Mouse (Mus musculus): ENCODE measurements at regions not wholly inside any gene's neighbourhood (a gene's known extent, or its start where the extent isn't known, plus 50 kb on each side); places are given as distances from the start of the nearest gene placed in this dataset.

DNA sequence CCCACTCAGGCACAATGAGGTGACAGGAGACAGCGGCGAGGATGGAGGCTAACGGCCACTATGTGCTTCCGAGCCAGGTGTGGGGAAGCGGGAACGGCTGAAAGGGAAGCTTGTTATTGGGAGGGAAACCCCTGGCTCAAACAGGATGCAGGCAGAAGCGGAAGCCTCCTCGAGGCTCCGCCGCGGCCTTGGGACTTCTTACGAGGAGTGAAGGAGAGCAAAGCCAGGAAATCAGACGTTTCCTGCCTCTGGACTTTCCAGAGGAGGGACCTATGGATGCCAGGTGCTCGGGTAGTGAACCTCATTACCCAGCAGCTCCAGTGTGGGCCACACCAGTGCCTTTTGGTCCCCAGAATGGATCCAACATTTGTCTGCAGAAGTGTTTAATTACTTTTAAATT is 449.6 kb downstream of the Med13l start:
- Histone ChIP-seq H3K27me3 (replicated peaks; ENCODE audit: control insufficient read depth, insufficient read depth, low read length) (0 out of 2 replicates have a peak, but pooled peaks cover 3% of the 10 kb centered on the region), H3K9me3 (replicated peaks; ENCODE audit: control insufficient read depth, low read length) (no peaks in the 10 kb centered on the region), H3K9ac (ENCODE audit: low read length) (no peak overlapping the region), H3K4me3 (ENCODE audit: low read depth, low read length) (no peak overlapping the region), H3K27ac (ENCODE audit: low read depth, low read length) (no peak overlapping the region), H3K4me1 (ENCODE audit: control insufficient read depth, insufficient read depth, low read length) (peaks cover 10% of the 10 kb centered on the region; the same call in 1 of the 2 replicates), H3K36me3 (ENCODE audit: control insufficient read depth, insufficient read depth, low read length) (no peaks in the 10 kb centered on the region), H3K4me2 (ENCODE audit: low read length) (no peak overlapping the region)
- ATAC-seq (no peak), DNase-seq (ENCODE audit: low spot score) (no peak)
- 83% methylated on average over 14 of the region's 14 CpGs for WGBS

DNA sequence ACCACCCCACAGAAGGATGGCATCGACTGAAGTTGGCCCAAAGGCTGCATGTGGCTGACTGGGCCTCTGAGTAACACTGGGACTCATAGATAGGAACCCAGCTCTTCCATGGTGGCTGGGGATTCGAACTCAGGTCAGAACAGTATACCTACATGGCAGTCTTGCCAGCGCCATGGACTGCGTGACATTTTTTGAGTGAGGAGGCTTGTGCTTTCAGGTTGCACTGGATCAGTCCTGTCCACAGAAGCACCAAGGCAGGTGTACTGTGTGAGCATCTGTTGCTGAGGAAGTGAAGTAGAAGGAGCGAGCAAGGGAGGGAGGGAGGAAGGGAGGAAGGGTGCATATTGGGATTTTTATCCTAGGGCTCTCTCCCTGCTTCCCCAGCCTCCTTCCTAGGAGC is 454.7 kb downstream of the Med13l start:
- no peak for ATAC-seq
- no peak overlapping the region for H3K27ac ChIP-seq (ENCODE audit: low read depth, low read length)
- peaks cover 4% of the 10 kb centered on the region; the same call in 1 of the 2 replicates for H3K4me1 ChIP-seq (ENCODE audit: control insufficient read depth, insufficient read depth, low read length)
- no peak overlapping the region for H3K9ac ChIP-seq (ENCODE audit: low read length)
- no peaks in the 10 kb centered on the region for H3K9me3 ChIP-seq (replicated peaks; ENCODE audit: control insufficient read depth, low read length)
- DNase-seq (ENCODE audit: low spot score), result no peak
- H3K4me2 ChIP-seq (ENCODE audit: low read length), result no peak overlapping the region
- no peaks in the 10 kb centered on the region for H3K36me3 ChIP-seq (ENCODE audit: control insufficient read depth, insufficient read depth, low read length)
- H3K27me3 ChIP-seq (replicated peaks; ENCODE audit: control insufficient read depth, insufficient read depth, low read length), result no peaks in the 10 kb centered on the region
- WGBS, result 69% methylated on average over 5 of the region's 5 CpGs
- no peak overlapping the region for H3K4me3 ChIP-seq (ENCODE audit: low read depth, low read length)

DNA sequence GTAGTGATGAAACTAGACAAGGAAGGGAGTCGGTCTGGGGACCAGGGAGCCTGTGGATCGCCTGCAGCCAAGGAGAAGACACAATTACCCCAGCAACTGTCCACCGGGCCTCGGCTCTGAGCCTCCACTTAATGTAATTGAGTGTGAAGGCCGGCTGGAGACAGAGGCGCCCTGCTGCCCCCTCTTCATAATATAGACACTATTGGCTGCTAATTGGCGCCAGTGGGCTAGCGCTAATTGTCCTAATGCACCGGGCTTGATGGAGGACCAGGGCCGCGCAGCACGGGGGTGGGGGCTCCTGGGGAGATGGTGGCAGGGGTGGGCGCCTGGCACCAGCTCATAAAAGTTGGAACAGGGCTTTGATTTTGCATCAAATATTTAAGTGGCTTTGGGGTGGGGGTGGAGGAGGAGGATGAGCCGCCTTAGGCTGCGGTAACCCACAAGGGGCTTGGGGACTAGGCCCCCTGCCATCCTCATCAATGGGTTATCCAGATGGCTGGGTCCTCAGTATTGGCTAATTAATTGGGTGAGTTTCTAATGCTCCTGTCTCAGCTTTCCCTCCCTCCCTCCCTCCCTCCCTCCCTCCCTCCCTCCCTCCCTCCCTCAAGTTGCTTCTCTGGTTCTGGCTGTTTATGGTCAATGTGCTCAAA is 455.3 kb downstream of the Med13l start:
- Histone ChIP-seq H3K4me2 (ENCODE audit: low read length) (0 out of 2 replicates have a peak overlapping the region, but pooled peaks have one; percentile 9), H3K4me1 (ENCODE audit: control insufficient read depth, insufficient read depth, low read length) (peaks cover 4% of the 10 kb centered on the region; the same call in 1 of the 2 replicates), H3K9ac (ENCODE audit: low read length) (no peak overlapping the region), H3K36me3 (ENCODE audit: control insufficient read depth, insufficient read depth, low read length) (no peaks in the 10 kb centered on the region), H3K27ac (ENCODE audit: low read depth, low read length) (no peak overlapping the region), H3K9me3 (replicated peaks; ENCODE audit: control insufficient read depth, low read length) (no peaks in the 10 kb centered on the region), H3K4me3 (ENCODE audit: low read depth, low read length) (no peak overlapping the region), H3K27me3 (replicated peaks; ENCODE audit: control insufficient read depth, insufficient read depth, low read length) (no peaks in the 10 kb centered on the region)
- 2% methylated on average over 15 of the region's 15 CpGs for WGBS
- DNase-seq (ENCODE audit: low spot score) (peak; percentile 67), ATAC-seq (peak; percentile 72)

DNA sequence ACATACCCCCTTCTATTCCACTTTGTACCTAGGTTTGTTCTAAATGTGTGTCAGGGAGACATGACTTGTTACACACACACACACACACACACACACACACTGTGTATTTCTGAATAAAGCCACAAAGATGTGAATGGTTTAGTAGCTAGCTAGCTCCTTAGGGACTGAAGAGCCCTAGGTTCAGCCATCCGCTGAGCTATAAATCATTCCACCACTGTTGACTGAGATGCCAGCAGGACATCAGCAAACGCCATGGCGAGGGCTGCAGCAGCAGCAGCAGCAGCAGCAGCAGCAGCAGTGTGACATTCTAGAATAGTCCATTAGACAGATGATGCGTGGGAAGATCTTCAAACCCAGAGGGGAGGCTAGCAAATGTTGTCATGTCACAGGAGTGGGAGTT is 455.9 kb downstream of the Med13l start:
- Histone ChIP-seq H3K27ac (ENCODE audit: low read depth, low read length) (no peak overlapping the region), H3K9me3 (replicated peaks; ENCODE audit: control insufficient read depth, low read length) (no peaks in the 10 kb centered on the region), H3K27me3 (replicated peaks; ENCODE audit: control insufficient read depth, insufficient read depth, low read length) (no peaks in the 10 kb centered on the region), H3K4me3 (ENCODE audit: low read depth, low read length) (no peak overlapping the region), H3K9ac (ENCODE audit: low read length) (no peak overlapping the region), H3K4me1 (ENCODE audit: control insufficient read depth, insufficient read depth, low read length) (peaks cover 4% of the 10 kb centered on the region; the same call in 1 of the 2 replicates), H3K4me2 (ENCODE audit: low read length) (no peak overlapping the region), H3K36me3 (ENCODE audit: control insufficient read depth, insufficient read depth, low read length) (no peaks in the 10 kb centered on the region)
- 27% methylated on average over 4 of the region's 4 CpGs for WGBS
- no peak for DNase-seq (ENCODE audit: low spot score)
- peak; percentile 10; the same call in 1 of the 2 replicates for ATAC-seq

DNA sequence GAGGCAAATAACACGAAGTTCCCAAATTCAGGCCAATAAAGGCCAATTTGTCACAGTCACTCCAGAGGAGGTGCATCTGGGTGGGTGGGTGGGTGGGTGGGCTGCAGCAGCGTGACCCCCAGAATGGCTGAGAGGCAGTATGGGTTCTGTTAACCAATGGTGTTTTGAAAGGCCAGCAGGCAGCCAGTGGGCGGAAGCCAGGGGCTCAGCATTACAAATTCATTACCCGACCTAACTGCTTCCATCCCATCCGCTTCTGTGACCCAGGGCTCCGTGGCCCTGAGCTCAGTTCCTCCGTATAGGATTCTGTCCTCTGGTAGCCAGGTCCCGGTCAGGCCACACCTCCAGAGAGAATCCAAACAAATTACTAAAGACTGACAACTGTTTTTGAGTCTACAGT is 463.5 kb downstream of the Med13l start:
- Histone ChIP-seq H3K36me3 (ENCODE audit: control insufficient read depth, insufficient read depth, low read length) (no peaks in the 10 kb centered on the region), H3K4me2 (ENCODE audit: low read length) (no peak overlapping the region), H3K9ac (ENCODE audit: low read length) (no peak overlapping the region), H3K27ac (ENCODE audit: low read depth, low read length) (no peak overlapping the region), H3K27me3 (replicated peaks; ENCODE audit: control insufficient read depth, insufficient read depth, low read length) (no peaks in the 10 kb centered on the region), H3K4me3 (ENCODE audit: low read depth, low read length) (no peak overlapping the region), H3K4me1 (ENCODE audit: control insufficient read depth, insufficient read depth, low read length) (no peaks in the 10 kb centered on the region), H3K9me3 (replicated peaks; ENCODE audit: control insufficient read depth, low read length) (no peaks in the 10 kb centered on the region)
- 76% methylated on average over 8 of the region's 8 CpGs for WGBS
- DNase-seq (ENCODE audit: low spot score) (no peak), ATAC-seq (no peak)

DNA sequence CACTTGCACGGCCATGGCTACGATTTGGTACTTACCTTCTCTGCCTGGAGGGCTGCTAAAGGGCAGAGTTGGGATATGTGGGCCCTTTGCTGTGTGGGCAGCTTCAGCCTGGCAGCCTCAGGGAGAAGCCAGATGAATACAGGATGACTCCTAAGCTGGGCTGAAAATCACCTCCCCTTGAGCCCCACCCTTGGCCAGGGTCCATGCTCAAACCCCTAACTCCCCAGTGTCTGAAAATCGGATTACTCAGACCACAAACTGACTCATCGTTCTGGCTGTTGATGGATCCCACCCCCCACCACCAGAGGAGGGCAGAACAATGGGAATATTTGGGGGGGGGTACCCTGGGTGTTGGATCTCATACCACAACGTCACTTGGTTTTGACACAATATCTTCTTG is 471.6 kb downstream of the Med13l start:
- no peak for DNase-seq (ENCODE audit: low spot score)
- Histone ChIP-seq H3K9me3 (replicated peaks; ENCODE audit: control insufficient read depth, low read length) (no peaks in the 10 kb centered on the region), H3K4me2 (ENCODE audit: low read length) (no peak overlapping the region), H3K9ac (ENCODE audit: low read length) (no peak overlapping the region), H3K36me3 (ENCODE audit: control insufficient read depth, insufficient read depth, low read length) (no peaks in the 10 kb centered on the region), H3K27me3 (replicated peaks; ENCODE audit: control insufficient read depth, insufficient read depth, low read length) (no peaks in the 10 kb centered on the region), H3K4me1 (ENCODE audit: control insufficient read depth, insufficient read depth, low read length) (no peaks in the 10 kb centered on the region), H3K4me3 (ENCODE audit: low read depth, low read length) (no peak overlapping the region), H3K27ac (ENCODE audit: low read depth, low read length) (no peak overlapping the region)
- WGBS, result 90% methylated on average over 5 of the region's 5 CpGs
- ATAC-seq, result no peak

DNA sequence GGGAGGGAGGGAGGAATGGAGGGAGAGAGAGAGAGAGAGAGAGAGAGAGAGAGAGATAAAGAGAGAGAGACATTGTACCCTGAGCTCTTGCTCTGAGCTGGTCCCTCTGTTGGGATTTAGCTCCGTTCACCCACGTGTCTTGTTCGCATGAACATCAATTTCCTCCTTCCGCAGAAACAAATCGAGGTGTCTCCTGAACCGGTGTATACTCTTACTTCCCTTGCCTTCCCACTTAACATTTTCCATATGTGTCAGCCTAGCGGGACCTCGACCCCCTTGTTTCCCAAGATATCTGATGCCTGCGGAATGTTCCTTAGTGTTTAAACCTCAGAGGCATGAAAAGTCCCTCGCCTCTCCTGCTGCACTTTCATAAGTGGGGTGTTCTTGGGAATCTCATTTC is 484.1 kb downstream of the Med13l start:
- ATAC-seq, result no peak
- DNase-seq (ENCODE audit: low spot score), result no peak
- no peak overlapping the region for H3K27ac ChIP-seq (ENCODE audit: low read depth, low read length)
- no peak overlapping the region for H3K4me3 ChIP-seq (ENCODE audit: low read depth, low read length)
- H3K9me3 ChIP-seq (replicated peaks; ENCODE audit: control insufficient read depth, low read length), result no peaks in the 10 kb centered on the region
- H3K27me3 ChIP-seq (replicated peaks; ENCODE audit: control insufficient read depth, insufficient read depth, low read length), result no peaks in the 10 kb centered on the region
- no peak overlapping the region for H3K9ac ChIP-seq (ENCODE audit: low read length)
- no peak overlapping the region for H3K4me2 ChIP-seq (ENCODE audit: low read length)
- H3K4me1 ChIP-seq (ENCODE audit: control insufficient read depth, insufficient read depth, low read length), result peaks cover 2% of the 10 kb centered on the region; the same call in 1 of the 2 replicates
- 89% methylated on average over 10 of the region's 10 CpGs for WGBS
- no peaks in the 10 kb centered on the region for H3K36me3 ChIP-seq (ENCODE audit: control insufficient read depth, insufficient read depth, low read length)

DNA sequence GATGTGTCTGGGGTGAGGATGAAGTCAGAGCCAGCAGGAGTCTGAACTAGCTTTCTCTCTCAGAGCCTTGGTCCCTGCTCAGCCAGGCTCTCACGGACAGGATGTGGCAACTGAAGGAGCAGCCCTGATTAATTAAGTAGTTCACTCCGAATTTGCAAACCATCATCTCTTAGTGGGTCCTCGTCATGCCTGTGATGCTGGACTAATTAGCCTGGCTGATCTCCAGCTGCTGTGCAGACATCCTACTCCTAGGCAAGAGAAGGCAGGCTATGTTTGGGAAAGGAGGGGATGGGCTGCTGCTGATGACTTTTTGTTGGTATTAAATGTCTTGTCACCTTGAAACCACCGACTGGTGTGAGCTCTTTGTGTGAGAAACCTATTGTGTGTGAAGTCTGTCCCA is 487.1 kb downstream of the Med13l start:
- H3K9me3 ChIP-seq (replicated peaks; ENCODE audit: control insufficient read depth, low read length), result no peaks in the 10 kb centered on the region
- DNase-seq (ENCODE audit: low spot score) (peak; percentile 35), ATAC-seq (no peak)
- 22% methylated on average over 4 of the region's 4 CpGs for WGBS
- no peaks in the 10 kb centered on the region for H3K36me3 ChIP-seq (ENCODE audit: control insufficient read depth, insufficient read depth, low read length)
- H3K9ac ChIP-seq (ENCODE audit: low read length), result no peak overlapping the region
- H3K4me3 ChIP-seq (ENCODE audit: low read depth, low read length), result no peak overlapping the region
- no peak overlapping the region for H3K27ac ChIP-seq (ENCODE audit: low read depth, low read length)
- H3K27me3 ChIP-seq (replicated peaks; ENCODE audit: control insufficient read depth, insufficient read depth, low read length), result no peaks in the 10 kb centered on the region
- H3K4me1 ChIP-seq (ENCODE audit: control insufficient read depth, insufficient read depth, low read length), result peaks cover 2% of the 10 kb centered on the region; the same call in 1 of the 2 replicates
- H3K4me2 ChIP-seq (ENCODE audit: low read length), result no peak overlapping the region

DNA sequence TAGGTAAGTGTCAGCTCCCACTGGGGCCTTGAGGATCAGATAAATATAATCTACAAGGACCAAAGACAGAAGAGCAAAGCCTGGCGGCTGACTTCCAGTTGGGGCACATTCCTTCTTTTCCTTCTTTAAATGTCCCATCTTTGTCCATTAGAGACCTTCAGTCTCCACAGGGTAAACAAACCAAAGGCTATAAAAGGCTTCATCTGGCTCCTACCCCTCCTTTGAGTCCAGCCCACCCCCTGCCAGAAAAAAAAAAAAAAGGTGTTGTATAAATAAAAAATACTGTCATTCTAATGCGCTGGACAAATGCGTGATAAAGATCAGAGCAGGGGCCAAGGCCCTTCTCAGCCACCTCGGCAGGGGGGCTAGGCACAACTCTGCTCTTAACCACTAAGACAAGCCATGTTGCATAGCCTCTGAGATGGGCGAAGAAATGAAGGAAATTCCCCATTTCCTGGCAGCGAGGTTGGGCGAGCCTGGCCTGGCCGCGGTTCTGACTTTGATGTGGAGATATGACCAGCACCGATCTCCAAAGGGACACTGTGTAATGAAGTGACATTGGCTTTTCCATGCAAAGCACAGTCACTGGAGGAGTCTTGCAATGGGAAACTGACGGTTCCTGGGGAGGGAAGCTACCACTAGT is 492.0 kb downstream of the Med13l start:
- DNase-seq (ENCODE audit: low spot score), result no peak
- no peak overlapping the region for H3K9ac ChIP-seq (ENCODE audit: low read length)
- peaks cover 5% of the 10 kb centered on the region for H3K4me1 ChIP-seq (ENCODE audit: control insufficient read depth, insufficient read depth, low read length)
- H3K9me3 ChIP-seq (replicated peaks; ENCODE audit: control insufficient read depth, low read length), result no peaks in the 10 kb centered on the region
- no peak overlapping the region for H3K27ac ChIP-seq (ENCODE audit: low read depth, low read length)
- H3K27me3 ChIP-seq (replicated peaks; ENCODE audit: control insufficient read depth, insufficient read depth, low read length), result no peaks in the 10 kb centered on the region
- ATAC-seq, result no peak
- H3K4me3 ChIP-seq (ENCODE audit: low read depth, low read length), result no peak overlapping the region
- no peak overlapping the region for H3K4me2 ChIP-seq (ENCODE audit: low read length)
- 82% methylated on average over 11 of the region's 11 CpGs for whole genome bisulfite sequencing
- H3K36me3 ChIP-seq (ENCODE audit: control insufficient read depth, insufficient read depth, low read length), result no peaks in the 10 kb centered on the region
